Mouse (Mus musculus) midbrain, embryonic 14.5 days (tissue): ENCODE measurements around the gene Abhd11. TPM values are rescaled to one million over a fixed set of nuclear protein-coding genes. Genes with fewer than 3 reads are reported as not detected.

Experiments used
- ATAC-seq: fragments of 200-750 bp; cut with Nextera tagmentation; 2 replicates; pipeline ENCODE4 v1.8.0; 2017; ENCODE audit warnings: moderate number of reproducible peaks, moderate library complexity; ENCODE audit not compliant: low FRiP score, low TSS enrichment
- DNase-seq: peaks from one replicate; pipeline ENCODE4 v3.0.0-alpha.2; 2015
- H3K27ac ChIP-seq: fragments of 300-500 bp; sonication (generic); replicated peaks from 2 replicates; pipeline ENCODE4 v1.5.1; 2014; ENCODE audit warnings: mild to moderate bottlenecking, low read depth, low read length, moderate library complexity
- H3K27me3 ChIP-seq: fragments of 300-500 bp; sonication (generic); 2 replicates; pipeline ENCODE4 v1.6.1; 2014; ENCODE audit warnings: low read length, control low read depth, mixed read lengths; ENCODE audit not compliant: control insufficient read depth, insufficient read depth
- H3K36me3 ChIP-seq: fragments of 300-500 bp; sonication (generic); 2 replicates; pipeline ENCODE4 v1.6.1; 2014; ENCODE audit warnings: low read length, control low read depth; ENCODE audit not compliant: control insufficient read depth, insufficient read depth
- H3K4me1 ChIP-seq: fragments of 300-500 bp; sonication (generic); 2 replicates; pipeline ENCODE4 v1.6.1; 2014; ENCODE audit warnings: mild to moderate bottlenecking, antibody characterized with exemption, low read length, control low read depth; ENCODE audit not compliant: control insufficient read depth, insufficient read depth
- H3K4me2 ChIP-seq: fragments of 300-500 bp; sonication (generic); 2 replicates; pipeline ENCODE4 v1.6.1; 2014; ENCODE audit warnings: mild to moderate bottlenecking, low read length, moderate library complexity
- H3K4me3 ChIP-seq: fragments of 300-500 bp; sonication (generic); replicated peaks from 2 replicates; pipeline ENCODE4 v1.5.1; 2014; ENCODE audit warnings: low read depth, low read length
- H3K9ac ChIP-seq: fragments of 300-500 bp; sonication (generic); replicated peaks from 2 replicates; pipeline ENCODE4 v1.6.1; 2014; ENCODE audit warnings: mild to moderate bottlenecking, low read length, moderate library complexity
- H3K9me3 ChIP-seq: fragments of 300-500 bp; sonication (generic); 2 replicates; pipeline ENCODE4 v1.6.1; 2016; ENCODE audit warnings: low read length, control low read depth, mixed read lengths; ENCODE audit not compliant: control insufficient read depth
- WGBS: fragments of 180-500 bp; shearing (Covaris S2); extraction: QIAGEN DNeasy Blood & Tissue Kit; methylation state at CpG from one replicate; pipeline ENCODE4 v1.1.7; 2014; 5-methylcytosine and 5-hydroxymethylcytosine counted together
- polyA plus RNA-seq: library from polyadenylated mRNA; unstranded; fragments of >200 nt; fragmentation: Nextera tagmentation; extraction: Ambion mirVana; gene quantifications from 2 replicates; pipeline ENCODE4 v1.2.1, GENCODE M21; 2014

Gene Abhd11
- polyA plus RNA-seq, 1 experiment from 2014 or later = 58.0 TPM

DNA sequence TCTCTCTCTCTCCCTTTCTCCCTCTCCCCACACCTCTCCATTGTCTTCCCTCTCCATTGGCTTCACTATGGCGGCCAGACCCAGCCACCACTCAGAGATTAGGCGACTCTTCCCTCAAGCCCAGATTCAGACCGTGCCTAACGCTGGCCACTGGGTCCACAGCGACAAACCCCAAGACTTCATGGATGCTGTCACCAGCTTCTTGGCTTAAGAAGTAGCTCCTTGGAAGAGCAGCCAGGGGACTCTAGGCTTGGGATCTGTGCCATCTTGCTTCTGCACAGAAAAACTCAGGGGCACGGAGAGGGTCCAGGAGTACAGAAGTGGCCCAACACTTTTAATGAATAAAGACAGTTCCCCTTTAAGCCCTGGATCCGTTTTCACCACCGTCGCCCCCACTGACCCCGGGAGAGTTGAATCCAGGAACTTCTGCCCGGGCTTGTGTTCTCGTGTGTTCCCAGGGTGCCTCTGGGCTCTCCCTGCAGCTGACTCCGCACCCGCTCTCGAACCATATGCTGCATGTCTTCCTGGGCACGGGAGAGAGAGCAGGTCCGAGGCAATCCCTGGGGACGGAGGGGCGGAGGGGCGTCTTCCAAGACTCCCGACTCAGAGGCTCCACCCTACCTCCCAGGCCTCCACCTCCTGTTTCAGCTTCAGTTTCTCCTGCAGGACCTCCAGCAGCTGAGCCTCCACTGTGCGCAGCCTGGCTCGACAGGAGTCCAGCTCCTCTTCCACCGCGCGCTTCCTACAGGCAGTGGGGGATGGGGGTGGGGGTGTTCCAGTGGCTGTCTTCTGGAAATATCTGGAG, 3.1 kb downstream of the Abhd11 start:
- ATAC-seq = no peak
- 25% methylated on average over 26 of the region's 26 CpGs for WGBS
- Histone ChIP-seq H3K9me3 (no peaks in the 10 kb centered on the region), H3K27me3 (no peaks in the 10 kb centered on the region), H3K4me1 (peaks cover 14% of the 10 kb centered on the region), H3K4me2 (peak overlapping the region; percentile 22), H3K9ac (no peak overlapping the region), H3K36me3 (no peaks in the 10 kb centered on the region), H3K27ac (no peak overlapping the region), H3K4me3 (no peak overlapping the region)
- DNase-seq = no peak

DNA sequence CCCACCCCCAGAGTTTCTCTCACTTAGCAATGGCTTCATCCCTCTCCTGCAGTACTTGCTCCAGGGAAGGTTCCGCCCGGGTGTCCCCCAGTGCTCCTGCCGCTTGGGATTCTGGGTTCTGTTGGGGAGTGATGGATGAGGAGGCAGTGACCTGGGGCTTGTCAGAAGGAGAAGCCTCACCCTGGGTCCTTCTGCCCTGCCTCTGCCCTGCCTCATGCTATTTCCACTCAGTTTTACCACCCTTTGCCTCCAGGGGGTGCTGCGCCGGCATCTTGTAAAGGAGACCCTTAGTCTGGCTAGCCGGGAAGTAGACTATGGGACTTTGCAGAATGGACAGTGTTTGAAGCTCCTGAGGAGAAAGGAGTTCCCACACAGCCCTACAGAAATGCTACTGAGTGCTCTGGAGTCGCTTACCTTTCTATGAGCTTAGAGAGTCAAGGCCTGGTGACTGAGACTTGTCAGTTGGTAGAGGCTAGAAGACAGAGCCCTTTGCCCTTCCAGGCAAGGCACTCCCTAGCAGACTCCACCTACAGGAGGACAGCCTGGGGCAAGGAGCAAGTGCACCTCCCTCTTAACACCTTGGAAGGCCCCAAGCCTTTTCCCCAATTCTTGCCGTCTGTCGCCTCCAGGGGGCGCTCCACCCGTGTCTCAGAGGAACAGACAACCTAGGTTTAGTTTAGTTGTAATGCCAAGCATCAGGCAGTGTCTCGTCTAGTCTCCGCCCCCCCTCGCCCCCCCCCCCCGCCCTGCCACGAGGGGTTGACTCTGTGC, 3.9 kb downstream of the Abhd11 start:
- no peaks in the 10 kb centered on the region for H3K36me3 ChIP-seq
- WGBS = 6% methylated on average over 16 of the region's 16 CpGs
- no peak overlapping the region for H3K4me2 ChIP-seq
- H3K27me3 ChIP-seq = no peaks in the 10 kb centered on the region
- DNase-seq = peak; percentile 80
- H3K27ac ChIP-seq = no peak overlapping the region
- no peaks in the 10 kb centered on the region for H3K9me3 ChIP-seq
- H3K9ac ChIP-seq = no peak overlapping the region
- no peak overlapping the region for H3K4me3 ChIP-seq
- peaks cover 14% of the 10 kb centered on the region for H3K4me1 ChIP-seq
- no peak for ATAC-seq

DNA sequence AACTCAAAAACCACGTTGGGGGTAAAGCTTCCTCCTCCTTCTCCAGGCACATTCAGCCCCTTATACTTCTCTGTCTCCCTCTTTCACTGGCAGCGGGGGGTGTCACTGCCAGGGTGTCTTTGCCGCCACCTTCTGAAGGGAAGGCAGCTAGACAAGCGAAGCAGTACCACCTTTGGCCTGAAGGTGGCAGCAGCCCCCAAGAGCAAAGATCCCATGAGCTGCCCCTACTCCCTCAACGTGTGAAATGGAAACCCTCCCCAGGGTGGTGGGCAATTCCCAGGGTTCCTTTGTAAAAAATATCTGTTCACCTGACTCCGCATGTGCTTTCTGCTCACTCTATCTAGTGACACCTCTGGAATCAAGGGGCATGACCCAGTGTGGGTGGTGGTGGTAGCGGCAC, 6.5 kb downstream of the Abhd11 start:
- WGBS = 14% methylated on average over 7 of the region's 7 CpGs
- ATAC-seq (no peak), DNase-seq (peak; percentile 88)
- Histone ChIP-seq H3K27me3 (no peaks in the 10 kb centered on the region), H3K4me2 (no peak overlapping the region), H3K27ac (no peak overlapping the region), H3K4me1 (peaks cover 9% of the 10 kb centered on the region), H3K9me3 (no peaks in the 10 kb centered on the region), H3K9ac (no peak overlapping the region), H3K4me3 (no peak overlapping the region), H3K36me3 (no peaks in the 10 kb centered on the region)

DNA sequence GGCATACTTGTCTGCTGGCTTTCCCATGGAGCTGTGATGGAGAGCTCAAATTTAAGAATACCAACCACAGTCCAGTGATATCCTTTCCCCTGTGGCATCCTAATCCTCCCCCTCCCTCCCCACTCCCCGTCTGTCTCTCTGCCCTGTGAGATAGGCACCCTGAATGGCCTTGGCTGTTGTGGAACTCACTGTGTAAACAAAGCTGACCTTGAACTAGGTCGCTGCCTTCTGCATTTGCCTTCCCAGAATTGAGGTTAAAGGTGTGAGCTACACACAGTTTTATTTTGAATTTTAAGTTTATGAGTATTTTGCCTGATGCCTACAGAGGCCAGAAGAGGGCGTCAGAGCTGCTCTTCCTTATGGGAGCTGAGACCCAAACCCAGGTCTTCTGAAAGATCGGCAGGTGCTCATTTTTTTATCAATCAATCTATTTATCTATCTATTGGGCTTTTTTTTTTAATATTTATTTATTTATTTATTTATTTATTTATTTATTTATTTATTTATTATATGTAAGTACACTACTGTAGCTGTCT, 7.3 kb downstream of the Abhd11 start:
- Histone ChIP-seq H3K36me3 (no peaks in the 10 kb centered on the region), H3K4me2 (no peak overlapping the region), H3K4me3 (no peak overlapping the region), H3K9ac (no peak overlapping the region), H3K4me1 (peaks cover 5% of the 10 kb centered on the region; the same call in 1 of the 2 replicates), H3K27ac (no peak overlapping the region), H3K9me3 (no peaks in the 10 kb centered on the region), H3K27me3 (no peaks in the 10 kb centered on the region)
- DNase-seq = no peak
- no peak for ATAC-seq
- WGBS = 64% methylated on average over 4 of the region's 4 CpGs

DNA sequence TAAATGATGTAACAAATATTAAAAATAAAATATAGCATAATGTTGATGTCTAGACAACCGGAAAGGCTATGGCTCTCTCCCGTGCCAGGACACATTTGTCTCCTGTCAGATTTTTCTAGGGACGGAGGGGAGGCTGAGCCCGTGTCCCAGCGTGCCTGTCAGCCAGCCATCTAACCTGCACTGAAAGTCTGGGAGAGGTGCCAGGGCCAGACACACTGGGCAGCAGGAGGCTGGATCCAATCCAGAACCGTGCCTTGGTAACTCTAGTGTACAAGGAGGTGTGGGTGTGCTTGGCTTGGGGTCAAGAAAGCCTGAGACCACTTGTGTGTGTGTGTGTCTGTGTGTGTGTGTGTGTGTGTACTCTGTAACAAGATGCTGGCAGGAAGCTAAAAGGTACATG, 12.9 kb downstream of the Abhd11 start:
- no peak overlapping the region for H3K4me2 ChIP-seq
- H3K9ac ChIP-seq = no peak overlapping the region
- 74% methylated on average over 6 of the region's 6 CpGs for WGBS
- H3K27ac ChIP-seq = no peak overlapping the region
- ATAC-seq = no peak
- no peaks in the 10 kb centered on the region for H3K27me3 ChIP-seq
- no peak overlapping the region for H3K4me3 ChIP-seq
- peaks cover 14% of the 10 kb centered on the region for H3K4me1 ChIP-seq
- no peaks in the 10 kb centered on the region for H3K36me3 ChIP-seq
- peak; percentile 80 for DNase-seq
- no peaks in the 10 kb centered on the region for H3K9me3 ChIP-seq

DNA sequence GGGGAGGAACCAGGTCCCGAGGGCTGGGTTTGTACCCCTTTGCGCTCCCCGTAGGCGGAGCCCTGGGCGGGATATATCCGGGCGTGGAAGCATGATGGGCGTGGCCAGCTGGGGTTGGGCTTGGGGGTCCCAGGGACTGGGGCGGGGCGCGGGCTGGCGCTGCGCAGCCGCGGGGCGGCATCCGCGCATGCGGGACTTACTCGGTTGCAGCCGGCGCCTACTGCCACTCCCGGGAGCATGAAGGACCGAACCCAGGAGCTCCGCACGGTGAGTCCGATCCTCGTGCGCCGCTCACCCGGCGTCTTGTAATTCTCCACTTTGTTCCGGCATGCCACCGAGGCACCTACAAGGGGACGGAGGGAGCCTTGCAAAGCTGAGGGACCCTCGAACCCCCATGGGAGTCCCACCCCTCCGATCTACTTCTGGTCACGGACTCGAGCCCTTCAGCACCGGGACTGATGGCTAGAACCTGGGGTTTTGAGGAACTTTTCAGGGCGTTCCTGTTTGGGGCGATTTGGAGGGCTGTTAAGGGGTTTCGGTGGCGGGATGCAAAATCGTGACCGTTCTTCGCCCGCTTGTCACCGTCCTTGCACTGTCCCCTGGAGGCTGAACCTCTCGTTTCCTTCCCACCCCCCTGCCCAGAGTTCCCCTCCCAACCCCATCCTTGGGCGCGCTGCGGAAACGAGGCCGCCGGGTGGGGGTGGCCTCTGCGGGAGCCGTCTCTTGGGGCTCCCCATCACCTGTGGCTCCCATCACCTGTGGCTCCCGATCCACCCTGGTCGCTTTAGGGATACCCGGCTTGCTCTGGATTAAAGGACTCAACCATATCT, 14.6 kb downstream of the Abhd11 start, which contains the start of gene Stx1a:
Stx1a (plus strand) TSS at position 139 of the 830 bp plus-strand sequence.
- no peaks in the 10 kb centered on the region for H3K36me3 ChIP-seq
- H3K27me3 ChIP-seq = no peaks in the 10 kb centered on the region
- peak within 1 kb of the TSS; percentile 68 for H3K9ac ChIP-seq
- under 1% methylated on average over 60 of the region's 61 CpGs for WGBS
- peak; percentile 93 for ATAC-seq
- peaks cover 14% of the 10 kb centered on the region for H3K4me1 ChIP-seq
- DNase-seq = peak; percentile 94
- no peaks in the 10 kb centered on the region for H3K9me3 ChIP-seq
- peak within 1 kb of the TSS; percentile 61 for H3K4me3 ChIP-seq
- H3K27ac ChIP-seq = peak within 1 kb of the TSS; percentile 49; the same call in 1 of the 2 replicates
- H3K4me2 ChIP-seq = peak within 1 kb of the TSS; percentile 91

DNA sequence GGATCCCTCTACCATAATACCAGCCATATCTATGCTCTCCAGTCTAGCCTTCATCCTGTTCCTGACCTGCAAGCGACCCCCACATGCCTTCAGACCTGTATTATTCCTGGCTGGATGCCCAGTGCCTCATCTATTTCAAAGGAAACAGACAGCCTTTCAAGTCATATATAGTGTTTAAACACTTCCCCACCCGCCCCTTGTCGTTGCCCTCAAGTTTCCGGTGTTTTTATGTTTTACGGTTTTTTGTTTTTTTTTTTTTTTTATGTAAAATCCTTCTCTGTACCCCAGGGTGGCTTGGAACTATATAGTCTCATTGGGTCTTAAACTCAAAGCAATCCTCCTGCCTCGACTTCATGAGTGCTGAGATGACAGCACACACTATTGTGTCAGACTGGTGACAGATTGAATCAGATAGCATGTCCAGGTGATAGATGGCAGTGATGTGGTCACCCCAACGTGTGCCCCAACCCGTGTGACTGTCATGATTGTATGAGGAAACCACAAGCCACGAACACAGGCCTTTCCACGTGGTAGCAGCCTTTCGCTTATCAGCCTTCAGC, 15.8 kb downstream of the Abhd11 start:
- no peaks in the 10 kb centered on the region for H3K9me3 ChIP-seq
- no peak overlapping the region for H3K4me3 ChIP-seq
- no peak overlapping the region for H3K9ac ChIP-seq
- no peak overlapping the region for H3K27ac ChIP-seq
- no peaks in the 10 kb centered on the region for H3K27me3 ChIP-seq
- no peak for ATAC-seq
- peaks cover 14% of the 10 kb centered on the region for H3K4me1 ChIP-seq
- no peaks in the 10 kb centered on the region for H3K36me3 ChIP-seq
- H3K4me2 ChIP-seq = peak overlapping the region; percentile 91
- WGBS = 85% methylated on average over 11 of the region's 11 CpGs
- DNase-seq = no peak

DNA sequence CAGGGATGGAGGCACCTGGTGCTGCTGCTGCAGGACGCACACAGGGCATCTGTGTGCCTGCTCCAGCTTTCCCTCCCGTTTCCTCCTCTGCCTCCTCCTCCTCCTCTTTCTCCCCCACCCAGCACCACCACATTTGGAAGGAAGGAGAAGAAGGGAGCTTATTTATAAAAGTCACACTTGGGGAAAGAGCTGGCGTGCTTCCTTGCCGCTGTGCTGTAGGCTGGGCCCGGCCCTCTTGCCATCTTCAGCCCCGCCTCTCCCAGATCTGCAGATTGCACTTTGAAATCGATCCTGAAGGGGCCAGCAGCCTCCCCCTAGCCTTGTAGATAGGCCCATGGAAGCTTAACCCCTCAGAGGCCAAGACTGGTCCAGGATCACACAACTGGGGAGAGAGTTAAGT, 16.9 kb downstream of the Abhd11 start:
- Histone ChIP-seq H3K27me3 (no peaks in the 10 kb centered on the region), H3K9ac (no peak overlapping the region; the same call in 1 of the 2 replicates), H3K4me3 (no peak overlapping the region), H3K9me3 (no peaks in the 10 kb centered on the region), H3K36me3 (no peaks in the 10 kb centered on the region), H3K4me1 (peaks cover 14% of the 10 kb centered on the region), H3K27ac (no peak overlapping the region), H3K4me2 (peak overlapping the region; percentile 17; the same call in 1 of the 2 replicates)
- DNase-seq = no peak
- ATAC-seq = no peak
- 22% methylated on average over 7 of the region's 7 CpGs for WGBS
